Mouse (Mus musculus) megakaryocyte-erythroid progenitor cell, adult 5-6 weeks (primary cell): ENCODE results near the gene Tspo. TPM values are rescaled to one million over a fixed set of nuclear protein-coding genes. Genes with fewer than 3 reads are reported as not detected.

Experiments
- ATAC-seq: replicated peaks from 2 replicates; pipeline ENCODE4 v1.8.0; 2016; ENCODE audit warnings: mild to moderate bottlenecking, inconsistent platforms; ENCODE audit not compliant: severe bottlenecking, poor library complexity, low FRiP score, low TSS enrichment
- total RNA-seq, 2 experiments: library from RNA; stranded (forward) in 1 of 2; stranded (reverse) in 1 of 2; fragments of 200-1000, 215-1000 nt in 1 of 2; fragments of >200 nt in 1 of 2; fragmentation: Nextera tagmentation in 1 of 2; gene quantifications; 2 replicates each; pipeline ENCODE4 v1.2.3; 2014 to 2017

Gene Tspo
- total RNA-seq, 2 experiments from 2014 or later = 35.7 to 109 TPM

GRCm38 (mm10) chr15:83603426-83603825 lies 40.0 kb downstream of the Tspo start:
- no peak for ATAC-seq

DNA sequence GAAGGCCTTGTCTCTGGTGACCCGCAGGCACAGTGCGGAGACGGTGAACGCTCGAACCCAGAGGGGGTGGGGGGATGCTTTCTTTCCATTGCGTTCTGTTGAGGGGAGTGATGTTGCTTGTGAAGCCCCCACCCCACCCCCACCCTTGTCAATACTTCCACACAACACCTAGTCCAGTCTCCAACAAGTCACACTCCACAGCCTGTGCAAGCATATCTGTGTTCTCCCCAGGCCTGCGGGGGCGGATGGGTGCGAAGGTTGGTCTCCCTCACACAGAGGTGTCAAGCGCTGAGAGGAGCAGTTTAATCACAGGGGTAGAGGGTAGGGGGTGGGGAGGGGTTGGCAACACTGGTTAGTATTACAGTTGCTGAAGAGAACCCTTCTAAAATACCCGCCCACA lies 42.8 kb downstream of the Tspo start:
- no peak for ATAC-seq

DNA sequence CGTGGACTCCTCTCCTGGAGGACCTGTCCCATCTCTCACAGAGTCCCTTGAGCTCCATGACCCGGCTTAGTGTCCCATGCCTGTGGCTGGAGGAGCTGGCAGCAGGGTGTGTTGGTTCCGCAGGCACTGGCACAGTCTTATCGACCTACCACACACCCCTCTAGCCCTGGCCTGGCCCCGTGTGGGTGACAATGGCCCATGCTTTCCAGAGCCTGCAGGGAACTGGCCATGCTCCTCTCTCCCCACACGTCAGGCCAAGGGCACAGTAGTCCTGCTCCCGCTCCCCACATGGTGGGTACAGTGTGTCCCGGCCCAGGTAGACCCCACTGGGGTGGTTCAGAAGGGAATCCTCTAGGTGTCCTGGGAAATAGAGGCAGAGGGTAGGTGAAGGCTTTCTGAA lies 43.3 kb downstream of the Tspo start:
- peak; percentile 89 for ATAC-seq

DNA sequence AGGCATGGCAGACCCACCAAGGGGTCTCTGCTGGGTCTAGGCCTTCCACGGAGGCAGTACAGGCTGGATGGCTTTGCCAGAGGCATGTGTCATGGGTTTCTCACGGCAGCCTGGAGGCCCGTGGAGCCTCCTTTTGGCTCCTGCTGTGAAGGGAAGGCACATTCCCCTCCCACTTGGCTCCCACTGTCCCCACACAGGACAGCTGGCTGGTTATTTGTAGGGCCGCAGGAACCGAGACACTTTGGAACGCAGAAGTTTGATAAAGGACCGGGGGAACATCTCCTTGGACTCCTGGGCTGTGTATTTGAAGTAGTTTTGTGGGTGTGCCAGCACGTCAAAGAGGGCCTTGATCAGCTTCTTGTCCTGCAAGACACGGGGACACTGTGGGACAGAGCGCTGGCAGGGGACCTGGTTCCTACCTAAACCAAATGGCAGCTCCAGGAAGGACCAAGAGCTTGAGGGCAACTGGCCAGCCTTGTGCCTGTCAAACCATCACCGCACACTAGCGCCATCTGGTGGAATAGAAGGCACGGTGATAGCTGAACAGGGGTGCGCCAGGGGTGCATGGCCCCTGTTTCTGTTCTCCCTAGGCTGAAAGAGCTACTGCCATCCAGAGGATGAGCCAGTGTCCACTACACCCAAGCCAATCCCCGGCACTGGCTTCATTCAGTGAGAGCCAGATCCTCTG lies 43.9 kb downstream of the Tspo start:
- peak; percentile 58 for ATAC-seq

- no peak for ATAC-seq
Observed at GRCm38 (mm10) chr15:83615245-83615644, 51.9 kb downstream of the Tspo start.

Other genes with a start within 250 kb of the Tspo start
- 25.2 and 32.4 TPM in 2 replicates for gene Arfgap3, start 213.3 kb upstream of the Tspo start, total RNA-seq (2014; fragmentation: Nextera tagmentation)
- 23.1 and 32.1 TPM in 2 replicates for gene Arfgap3, start 213.3 kb upstream of the Tspo start, total RNA-seq (2017)
- gene Pacsin2, start 99.0 kb upstream of the Tspo start, total RNA-seq (2014; fragmentation: Nextera tagmentation) = 86.5 and 107 TPM in 2 replicates
- gene Pacsin2, start 99.0 kb upstream of the Tspo start, total RNA-seq (2017) = 123 and 138 TPM in 2 replicates
- 9.5 and 18.0 TPM in 2 replicates for gene Ttll1, start 52.7 kb upstream of the Tspo start, total RNA-seq (2014; fragmentation: Nextera tagmentation)
- gene Ttll1, start 52.7 kb upstream of the Tspo start, total RNA-seq (2017) = 9.2 and 9.5 TPM in 2 replicates
- gene Bik, start 36.7 kb upstream of the Tspo start, total RNA-seq (2014; fragmentation: Nextera tagmentation) = 0.37 and 1.7 TPM in 2 replicates
- gene Bik, start 36.7 kb upstream of the Tspo start, total RNA-seq (2017) = not detected in 2 replicates
- 21.7 and 28.8 TPM in 2 replicates for gene Mcat, start 195 bp downstream of the Tspo start, total RNA-seq (2014; fragmentation: Nextera tagmentation)
- 17.6 and 24.1 TPM in 2 replicates for gene Mcat, start 195 bp downstream of the Tspo start, total RNA-seq (2017)
- gene Ttll12, start 31.6 kb downstream of the Tspo start, total RNA-seq (2014; fragmentation: Nextera tagmentation) = 111 and 131 TPM in 2 replicates
- gene Ttll12, start 31.6 kb downstream of the Tspo start, total RNA-seq (2017) = 33.9 and 55.3 TPM in 2 replicates
- 0.07 TPM in 1 of 2 replicates, not detected in the other for gene Scube1, start 161.4 kb downstream of the Tspo start, total RNA-seq (2014; fragmentation: Nextera tagmentation)
- not detected in 2 replicates for gene Scube1, start 161.4 kb downstream of the Tspo start, total RNA-seq (2017)
- not detected in 2 replicates for gene Mpped1, start 215.9 kb downstream of the Tspo start, total RNA-seq (2014; fragmentation: Nextera tagmentation)
- gene Mpped1, start 215.9 kb downstream of the Tspo start, total RNA-seq (2017) = not detected in 2 replicates